Mouse (Mus musculus) cerebral cortex, adult 2 months (tissue): ENCODE results near the gene Ints5.

ENCODE experiments used
- WGBS: fragments of 180-500 bp; shearing (Covaris S2); methylation state at CpG from one replicate; pipeline ENCODE4 v1.1.7; 2018; 5-methylcytosine and 5-hydroxymethylcytosine counted together

Gene Ints5

GRCm38 (mm10) chr19:8929224-8930088 lies 36.7 kb downstream of the Ints5 start, which contains the start of the genes Rom1 and Eml3:
TSS of gene Rom1 (minus strand) at chr19:8929356.
TSS of gene Eml3 (plus strand) at chr19:8929552.
- WGBS: 2% methylated on average over 70 of the region's 74 CpGs

GRCm38 (mm10) chr19:8930117-8930516 lies 37.3 kb downstream of the Ints5 start:
- WGBS: 25% methylated on average over 11 of the region's 11 CpGs

DNA sequence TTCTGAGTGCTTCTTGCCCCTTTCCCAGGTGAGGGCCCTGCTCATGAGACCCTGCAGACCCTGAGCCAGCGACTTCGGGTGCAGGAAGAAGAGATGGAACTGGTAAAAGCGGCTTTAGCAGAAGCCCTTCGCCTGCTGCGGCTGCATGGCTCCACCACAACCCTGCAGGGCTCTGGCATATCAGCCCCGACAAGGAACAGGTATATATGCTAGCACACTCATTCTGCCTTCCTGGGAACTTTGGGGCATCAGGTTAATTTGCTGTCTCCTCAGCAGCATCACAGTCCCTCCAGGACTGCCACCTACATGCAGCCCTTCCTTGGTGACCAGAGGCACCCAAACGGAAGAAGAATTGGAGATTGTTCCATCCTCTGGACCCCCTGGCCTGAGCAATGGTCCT lies 38.0 kb downstream of the Ints5 start:
- WGBS: 90% methylated on average over 7 of the region's 7 CpGs

DNA sequence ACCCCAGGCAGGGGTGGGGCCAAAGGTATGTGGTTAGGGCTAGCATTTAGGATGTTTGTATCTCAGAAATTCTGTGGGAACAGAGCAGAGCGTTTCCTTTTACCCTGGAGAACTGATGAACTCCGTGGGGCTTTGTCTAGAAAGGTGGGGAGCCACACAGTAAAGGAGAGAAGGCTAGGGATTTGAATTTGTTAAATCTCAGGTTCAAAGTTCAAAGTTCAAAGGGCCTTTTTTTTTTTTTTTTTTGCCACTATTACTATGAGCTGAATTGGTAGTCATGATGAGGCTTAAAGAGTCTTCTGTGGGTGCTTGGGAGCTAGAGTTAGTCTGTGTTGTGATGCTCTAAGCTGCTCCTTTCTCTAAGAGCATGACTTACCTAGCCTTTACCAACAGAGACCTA lies 43.9 kb downstream of the Ints5 start:
- 92% methylated on average over 2 of the region's 2 CpGs for WGBS

- 82% methylated on average over 15 of the region's 15 CpGs for WGBS
These were observed 47.8 kb downstream of the Ints5 start for GRCm38 (mm10) chr19:8940526-8941133.

DNA sequence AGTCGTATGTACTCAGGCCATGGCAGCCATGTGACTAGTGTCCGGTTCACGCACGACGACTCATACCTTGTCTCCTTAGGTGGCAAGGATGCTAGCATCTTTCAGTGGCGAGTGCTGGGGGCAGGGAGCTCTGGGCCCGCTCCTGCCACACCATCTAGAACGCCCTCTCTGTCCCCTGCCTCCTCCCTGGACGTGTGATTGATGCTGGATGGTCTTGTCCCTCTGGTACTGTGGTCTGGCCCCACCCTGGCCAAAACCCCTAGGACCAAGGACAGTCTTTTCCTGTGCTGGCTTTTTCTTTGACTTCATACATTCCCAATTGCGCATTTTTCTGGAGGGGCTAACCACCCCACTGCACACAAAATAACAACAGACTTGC lies 48.3 kb downstream of the Ints5 start:
- 47% methylated on average over 10 of the region's 10 CpGs for WGBS

GRCm38 (mm10) chr19:8941515-8942217 lies 48.9 kb downstream of the Ints5 start, which contains the start of gene Mta2:
TSS of gene Mta2 (plus strand) at chr19:8941875.
- WGBS: 1% methylated on average over 64 of the region's 64 CpGs

DNA sequence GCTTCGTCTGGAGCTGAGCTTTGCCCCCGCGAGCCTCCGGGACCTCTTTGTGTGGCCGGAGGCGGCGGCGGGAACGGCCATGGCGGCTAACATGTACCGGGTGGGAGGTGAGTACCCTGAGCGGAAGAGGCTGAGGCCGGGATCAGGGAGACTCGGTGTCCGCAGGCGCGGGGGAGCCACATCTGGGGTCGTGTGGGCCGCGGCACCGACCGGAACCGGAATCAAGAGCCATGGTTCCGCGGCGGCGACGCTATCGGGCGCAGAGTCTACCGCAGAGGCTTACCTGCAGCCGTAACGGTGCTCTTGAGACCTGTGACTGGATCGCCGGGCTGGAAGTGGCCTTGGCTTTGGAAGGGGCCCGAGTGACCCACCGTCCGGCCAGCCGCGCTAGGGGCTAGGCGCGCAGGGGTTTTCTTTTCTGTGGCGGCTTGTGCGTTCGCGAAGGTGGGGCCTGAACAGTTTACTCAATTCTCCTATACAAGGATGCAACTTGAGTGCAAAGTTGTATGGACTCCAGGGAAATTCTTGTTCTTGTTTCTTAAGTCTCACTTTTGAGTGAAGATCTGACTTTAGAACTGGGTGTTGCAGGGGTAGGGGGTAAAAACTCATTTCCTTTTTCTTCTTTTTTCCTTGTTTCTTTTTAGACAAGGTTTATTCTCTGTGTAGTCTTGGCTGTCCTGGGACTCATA lies 49.6 kb downstream of the Ints5 start:
- WGBS: under 1% methylated on average over 46 of the region's 46 CpGs

- WGBS: 50% methylated on average over 2 of the region's 2 CpGs
These were observed 50.2 kb downstream of the Ints5 start for GRCm38 (mm10) chr19:8943047-8943446.

DNA sequence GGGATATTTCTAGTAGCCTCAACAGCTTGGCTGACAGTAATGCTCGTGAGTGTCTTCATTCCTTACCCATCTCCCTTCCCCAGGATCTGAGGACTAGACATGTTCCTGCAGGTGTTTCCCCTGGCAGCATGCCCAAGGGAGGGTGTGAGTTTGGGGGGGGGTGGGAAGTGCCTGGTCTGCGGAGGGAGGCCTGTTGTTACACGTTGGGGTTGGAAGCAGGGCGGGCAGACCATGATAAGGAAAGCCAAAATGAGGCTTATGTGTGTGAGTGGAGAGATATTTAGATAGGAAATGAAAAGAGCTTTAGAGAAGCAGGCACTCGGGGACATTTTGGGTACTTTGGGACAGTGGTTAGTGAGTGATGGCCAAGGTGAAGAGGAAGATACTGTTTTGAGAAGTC lies 51.3 kb downstream of the Ints5 start:
- 38% methylated on average over 5 of the region's 5 CpGs for WGBS

GRCm38 (mm10) chr19:8944750-8945149 lies 51.9 kb downstream of the Ints5 start:
- WGBS: 31% methylated on average over 5 of the region's 5 CpGs

DNA sequence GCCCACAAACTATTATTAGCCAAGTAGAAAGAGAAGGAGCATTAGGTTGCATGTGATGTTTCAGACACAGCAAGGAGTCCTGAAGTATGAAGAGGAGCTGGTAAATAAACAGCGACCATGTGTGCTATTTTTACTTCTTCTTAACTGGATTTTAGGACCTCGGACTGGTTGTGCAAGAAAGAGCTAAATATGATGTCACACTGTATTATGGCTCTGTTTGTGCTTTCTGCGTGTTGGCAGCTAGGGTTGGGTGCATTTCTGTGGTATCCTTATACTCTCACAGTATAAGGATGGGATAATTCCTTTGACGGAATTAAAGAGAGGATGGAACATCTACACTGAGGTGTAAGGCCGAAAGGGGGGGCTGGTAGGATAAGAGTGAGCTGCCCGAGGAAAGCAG lies 52.4 kb downstream of the Ints5 start:
- 61% methylated on average over 6 of the region's 6 CpGs for WGBS

GRCm38 (mm10) chr19:8946929-8947328 lies 54.1 kb downstream of the Ints5 start:
- WGBS: 94% methylated on average over 7 of the region's 7 CpGs
